Mouse (Mus musculus) heart, embryonic 16.5 days (tissue): ENCODE measurements around the gene Ankrd33b. TPM values are rescaled to one million over a fixed set of nuclear protein-coding genes. Genes with fewer than 3 reads are reported as not detected.

Experiments used
- ATAC-seq: fragments of 200-750 bp; cut with Nextera tagmentation; replicated peaks from 2 replicates; pipeline ENCODE4 v1.8.0; 2017; ENCODE audit warnings: moderate number of reproducible peaks; ENCODE audit not compliant: insufficient read depth, low FRiP score; ENCODE audit errors: extremely low read depth
- H3K27ac ChIP-seq: fragments of 300-500 bp; sonication (generic); 2 replicates; pipeline ENCODE4 v1.5.1; 2014; ENCODE audit warnings: mild to moderate bottlenecking, low read length, control low read depth, moderate library complexity
- H3K27me3 ChIP-seq: fragments of 300-500 bp; sonication (generic); 2 replicates; pipeline ENCODE4 v1.6.1; 2014; ENCODE audit warnings: low read length, mixed read lengths; ENCODE audit not compliant: control insufficient read depth, insufficient read depth
- H3K36me3 ChIP-seq: fragments of 300-500 bp; sonication (generic); 2 replicates; pipeline ENCODE4 v1.6.1; 2014; ENCODE audit not compliant: control insufficient read depth, insufficient read depth
- H3K4me1 ChIP-seq: fragments of 300-500 bp; sonication (generic); 2 replicates; pipeline ENCODE4 v1.6.1; 2014; ENCODE audit warnings: low read length, mixed read lengths; ENCODE audit not compliant: control insufficient read depth, insufficient read depth
- H3K4me2 ChIP-seq: fragments of 300-500 bp; sonication (generic); 2 replicates; pipeline ENCODE4 v1.6.1; 2014; ENCODE audit warnings: low read depth, mild to moderate bottlenecking, control low read depth, low read length
- H3K4me3 ChIP-seq: fragments of 300-500 bp; sonication (generic); 2 replicates; pipeline ENCODE4 v1.5.1; 2014; ENCODE audit warnings: mild to moderate bottlenecking, control low read depth, low read length
- H3K9ac ChIP-seq: fragments of 300-500 bp; sonication (generic); 2 replicates; pipeline ENCODE4 v1.6.1; 2014; ENCODE audit warnings: low read length, control low read depth
- H3K9me3 ChIP-seq: fragments of 300-500 bp; sonication (generic); replicated peaks from 2 replicates; pipeline ENCODE4 v1.6.1; 2016; ENCODE audit warnings: low read length; ENCODE audit not compliant: control insufficient read depth
- WGBS: fragments of 180-500 bp; shearing (Covaris S2); extraction: QIAGEN DNeasy Blood & Tissue Kit; methylation state at CpG from one replicate; pipeline ENCODE4 v1.1.7; 2014; 5-methylcytosine and 5-hydroxymethylcytosine counted together
- polyA plus RNA-seq: library from polyadenylated mRNA; unstranded; fragments of >200 nt; fragmentation: Nextera tagmentation; extraction: Ambion mirVana; gene quantifications from 2 replicates; pipeline ENCODE4 v1.2.1, GENCODE M21; 2015

Ankrd33b gene
- polyA plus RNA-seq, 1 experiment from 2014 or later = 5.4 TPM

DNA sequence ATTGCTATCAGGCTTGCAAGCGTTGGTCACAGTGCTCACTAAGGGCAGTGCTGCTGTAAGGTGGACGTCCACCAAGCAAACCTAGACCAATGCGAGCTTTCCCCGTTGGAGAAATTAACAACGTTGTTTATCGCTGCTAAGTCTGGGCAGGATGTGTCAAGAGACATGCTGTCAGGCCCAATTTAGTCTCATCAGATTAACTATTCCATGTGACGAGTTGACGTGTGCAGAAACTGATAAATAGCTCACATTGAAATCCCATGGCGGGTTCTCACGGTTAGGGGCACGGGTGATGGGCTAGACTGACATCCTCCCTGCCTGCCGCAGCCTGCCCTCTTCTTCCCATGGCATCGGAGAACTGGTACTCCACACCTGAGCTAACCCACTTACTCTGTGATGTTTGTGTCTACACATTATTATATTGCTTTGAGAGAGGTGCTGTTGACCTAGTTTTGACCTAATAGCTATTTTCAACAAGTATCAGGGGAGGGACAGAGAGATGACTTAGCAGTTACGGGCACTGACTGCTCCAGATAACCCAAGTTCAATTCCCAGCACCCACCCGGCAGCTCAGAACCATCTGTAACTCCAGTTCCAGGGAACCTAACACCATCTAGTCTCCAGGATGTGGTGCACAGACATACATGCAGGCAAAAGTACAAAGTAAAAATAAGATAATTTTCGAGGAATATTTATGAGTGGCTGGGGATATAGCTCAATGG is 114.8 kb downstream of the Ankrd33b start:
- H3K4me1 ChIP-seq = peaks cover 14% of the 10 kb centered on the region
- H3K9me3 ChIP-seq = no peaks in the 10 kb centered on the region
- H3K27me3 ChIP-seq = no peaks in the 10 kb centered on the region
- no peak overlapping the region for H3K27ac ChIP-seq
- 45% methylated on average over 16 of the region's 16 CpGs for WGBS
- H3K36me3 ChIP-seq = no peaks in the 10 kb centered on the region
- no peak overlapping the region for H3K4me2 ChIP-seq
- no peak overlapping the region for H3K4me3 ChIP-seq
- no peak overlapping the region for H3K9ac ChIP-seq
- ATAC-seq = peak; percentile 11; the same call in 1 of the 2 replicates

GRCm38 (mm10) chr15:31251189-31251588 is 116.3 kb downstream of the Ankrd33b start:
- H3K4me1 ChIP-seq = peaks cover 21% of the 10 kb centered on the region
- WGBS = 87% methylated on average over 6 of the region's 6 CpGs
- no peak for ATAC-seq

DNA sequence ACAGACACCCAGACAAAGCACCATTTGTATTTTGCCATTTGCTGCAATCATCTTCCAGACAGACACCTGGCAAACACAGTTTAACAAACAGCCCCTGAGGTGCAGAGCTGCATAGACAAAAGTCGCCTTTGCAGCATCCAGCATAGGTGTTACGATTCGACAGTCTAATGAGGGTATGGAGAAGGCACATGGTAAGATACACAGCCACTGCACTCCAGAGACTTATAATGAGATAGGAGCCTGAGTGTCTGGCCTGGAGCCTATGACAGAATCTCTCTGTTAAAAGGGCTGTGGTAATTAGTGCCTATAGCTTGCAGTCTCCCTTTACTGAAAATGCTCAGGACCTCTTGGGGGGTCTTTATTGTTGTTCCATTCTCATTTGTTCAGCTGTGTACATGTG is 116.8 kb downstream of the Ankrd33b start:
- Histone ChIP-seq H3K4me1 (peaks cover 26% of the 10 kb centered on the region), H3K9me3 (no peaks in the 10 kb centered on the region), H3K27ac (no peak overlapping the region), H3K27me3 (no peaks in the 10 kb centered on the region), H3K4me3 (no peak overlapping the region), H3K4me2 (no peak overlapping the region), H3K36me3 (no peaks in the 10 kb centered on the region), H3K9ac (no peak overlapping the region)
- 76% methylated on average over 3 of the region's 3 CpGs for WGBS
- ATAC-seq = no peak

More at GRCm38 (mm10) chr15:31251189-31251588, 116.3 kb downstream of the Ankrd33b start:
- no peak overlapping the region for H3K4me3 ChIP-seq
- H3K27me3 ChIP-seq = no peaks in the 10 kb centered on the region
- H3K36me3 ChIP-seq = no peaks in the 10 kb centered on the region
- no peak overlapping the region for H3K27ac ChIP-seq
- H3K4me2 ChIP-seq = no peak overlapping the region
- H3K9me3 ChIP-seq = no peaks in the 10 kb centered on the region
- no peak overlapping the region for H3K9ac ChIP-seq

DNA sequence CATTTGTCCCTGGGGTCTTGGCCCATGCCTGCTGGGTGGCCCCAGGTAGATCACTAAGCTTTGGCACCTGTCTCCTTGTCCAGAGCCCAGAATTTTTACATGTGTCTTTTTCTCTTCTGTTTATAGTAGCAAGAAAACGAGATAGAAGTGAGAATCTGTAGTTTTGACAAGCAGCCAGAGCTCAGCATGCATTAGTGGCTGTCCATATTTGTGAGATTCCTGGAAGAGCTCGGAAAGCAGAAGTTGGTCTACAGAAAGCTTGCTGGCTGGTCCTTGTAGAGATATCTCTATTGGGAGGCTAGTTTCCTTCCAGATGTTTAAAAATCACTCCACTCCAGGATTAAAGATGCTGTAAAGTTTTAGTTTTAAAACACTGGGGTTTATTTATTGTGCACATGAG is 117.5 kb downstream of the Ankrd33b start:
- Histone ChIP-seq H3K27ac (no peak overlapping the region), H3K4me3 (no peak overlapping the region), H3K9ac (no peak overlapping the region), H3K4me2 (no peak overlapping the region), H3K36me3 (no peaks in the 10 kb centered on the region), H3K27me3 (no peaks in the 10 kb centered on the region), H3K4me1 (peaks cover 26% of the 10 kb centered on the region), H3K9me3 (no peaks in the 10 kb centered on the region)
- 49% methylated on average over 2 of the region's 2 CpGs for WGBS
- ATAC-seq = no peak

DNA sequence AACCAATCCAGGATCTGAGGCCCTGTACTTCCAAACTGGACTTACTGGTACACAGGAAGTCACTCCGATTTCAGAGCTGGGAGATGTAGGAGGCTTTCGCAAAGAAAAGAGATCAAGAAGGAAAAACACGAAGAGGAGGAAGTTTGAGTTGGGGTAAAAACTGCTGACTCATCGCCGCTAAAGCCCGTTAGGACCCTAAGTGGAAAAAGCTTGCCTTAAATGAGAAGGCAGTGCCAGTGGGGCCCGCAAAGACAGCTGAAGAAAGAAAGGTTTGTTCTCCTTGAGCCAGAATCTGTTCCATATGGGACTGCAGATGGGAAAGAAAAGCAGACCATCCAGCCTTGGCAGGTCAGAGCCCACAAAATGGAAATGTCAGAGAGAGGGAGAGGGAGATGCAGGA is 118.6 kb downstream of the Ankrd33b start:
- 63% methylated on average over 7 of the region's 7 CpGs for WGBS
- Histone ChIP-seq H3K36me3 (no peaks in the 10 kb centered on the region), H3K27me3 (no peaks in the 10 kb centered on the region), H3K4me1 (peaks cover 26% of the 10 kb centered on the region), H3K27ac (no peak overlapping the region), H3K9me3 (no peaks in the 10 kb centered on the region), H3K9ac (no peak overlapping the region), H3K4me2 (no peak overlapping the region), H3K4me3 (no peak overlapping the region)
- ATAC-seq = no peak

- ATAC-seq = 0 out of 2 replicates have a peak, but pooled peaks have one; percentile 25
- Histone ChIP-seq H3K4me2 (no peak overlapping the region), H3K27me3 (no peaks in the 10 kb centered on the region), H3K4me1 (peaks cover 20% of the 10 kb centered on the region), H3K9ac (no peak overlapping the region), H3K36me3 (peaks cover 5% of the 10 kb centered on the region; the same call in 1 of the 2 replicates), H3K4me3 (no peak overlapping the region), H3K9me3 (no peaks in the 10 kb centered on the region), H3K27ac (no peak overlapping the region)
- 61% methylated on average over 9 of the region's 9 CpGs for WGBS
Measured at GRCm38 (mm10) chr15:31247035-31247434, 120.5 kb downstream of the Ankrd33b start.

DNA sequence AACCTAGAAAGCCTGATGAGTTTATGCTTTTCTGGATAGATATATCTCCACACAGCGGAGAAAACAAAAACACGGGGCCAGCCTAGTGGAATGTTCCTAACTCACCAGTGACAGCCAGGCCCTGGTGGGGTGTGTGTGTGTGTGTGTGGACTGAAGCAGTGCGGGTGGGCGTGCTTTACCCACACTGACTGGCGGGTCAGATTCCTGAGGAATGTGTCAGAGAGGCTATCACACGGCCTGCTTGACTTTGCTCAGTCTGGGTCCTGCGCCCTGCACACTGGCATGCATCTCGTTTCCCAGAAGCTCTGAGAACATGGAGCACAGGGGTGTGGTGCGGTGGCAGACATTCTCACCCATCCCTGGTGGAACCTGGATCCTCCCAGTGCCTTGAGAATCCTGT is 121.6 kb downstream of the Ankrd33b start:
- WGBS = 34% methylated on average over 9 of the region's 9 CpGs
- no peak overlapping the region for H3K4me3 ChIP-seq
- H3K27ac ChIP-seq = no peak overlapping the region
- peaks cover 15% of the 10 kb centered on the region for H3K36me3 ChIP-seq
- H3K4me2 ChIP-seq = no peak overlapping the region
- H3K9ac ChIP-seq = no peak overlapping the region
- no peaks in the 10 kb centered on the region for H3K27me3 ChIP-seq
- peak; percentile 73 for ATAC-seq
- H3K9me3 ChIP-seq = 0 out of 2 replicates have a peak, but pooled peaks cover 3% of the 10 kb centered on the region
- peaks cover 20% of the 10 kb centered on the region for H3K4me1 ChIP-seq

DNA sequence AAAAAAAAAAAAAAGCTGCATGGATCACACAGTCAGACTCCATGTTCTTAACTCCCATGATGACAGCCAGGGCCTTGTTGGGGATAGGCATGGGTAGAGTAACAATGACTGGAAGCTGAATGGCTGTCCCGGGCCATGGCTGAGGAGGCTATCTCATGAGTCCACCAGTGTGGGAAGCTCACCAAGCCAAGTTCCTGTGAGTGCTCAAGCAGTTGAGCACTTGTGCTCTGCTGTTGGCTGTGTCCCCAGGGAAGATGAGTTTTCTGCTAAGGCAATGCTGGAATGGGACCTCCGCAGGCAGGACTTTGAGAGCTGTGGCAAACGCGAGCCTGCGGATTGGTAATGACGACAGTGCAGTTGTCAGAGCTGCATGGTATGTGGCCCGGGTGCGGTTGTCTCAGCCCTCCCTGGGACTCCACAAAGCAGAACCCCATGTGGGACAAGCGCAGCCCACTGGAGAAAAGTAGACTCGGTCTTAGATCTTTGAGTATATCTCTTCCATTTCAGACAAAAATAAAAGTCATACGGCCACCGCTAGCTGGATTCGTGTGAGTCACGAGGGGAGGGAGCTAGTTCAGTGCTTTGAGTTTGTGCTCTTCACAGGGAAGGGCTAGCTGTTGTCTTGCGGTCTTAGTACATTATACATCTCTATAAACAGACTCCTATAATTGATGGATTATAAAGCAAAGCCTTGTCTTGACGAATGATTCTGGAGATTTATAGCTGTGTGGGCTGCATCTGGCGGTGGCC is 122.7 kb downstream of the Ankrd33b start:
- Histone ChIP-seq H3K9me3 (0 out of 2 replicates have a peak, but pooled peaks cover 3% of the 10 kb centered on the region), H3K27me3 (no peaks in the 10 kb centered on the region), H3K9ac (no peak overlapping the region), H3K27ac (no peak overlapping the region), H3K4me2 (no peak overlapping the region), H3K4me1 (peaks cover 13% of the 10 kb centered on the region), H3K36me3 (peaks cover 21% of the 10 kb centered on the region), H3K4me3 (no peak overlapping the region)
- WGBS = 93% methylated on average over 17 of the region's 17 CpGs
- ATAC-seq = no peak

DNA sequence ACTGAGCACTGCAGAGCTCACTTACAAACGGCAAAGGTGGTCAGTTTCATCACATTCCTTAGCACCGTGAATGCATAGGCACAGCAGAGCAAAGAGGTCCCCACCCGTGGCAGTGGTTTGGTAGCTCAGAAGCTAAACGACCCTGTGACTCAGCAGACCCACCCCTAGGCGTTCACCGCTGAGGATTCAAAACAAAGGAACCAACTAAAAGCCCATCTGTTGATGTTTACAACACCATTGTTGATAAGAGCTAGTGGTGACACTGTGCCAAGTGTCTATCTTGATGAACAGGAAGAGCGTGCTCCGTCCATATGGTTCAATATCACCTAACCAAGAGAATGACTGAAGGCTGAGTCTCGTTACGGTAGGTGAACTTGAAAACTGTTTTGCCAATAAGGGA is 124.3 kb downstream of the Ankrd33b start:
- H3K9ac ChIP-seq = no peak overlapping the region
- peaks cover 21% of the 10 kb centered on the region for H3K36me3 ChIP-seq
- no peaks in the 10 kb centered on the region for H3K27me3 ChIP-seq
- no peak overlapping the region for H3K27ac ChIP-seq
- no peak overlapping the region for H3K4me2 ChIP-seq
- ATAC-seq = no peak
- H3K9me3 ChIP-seq = 0 out of 2 replicates have a peak, but pooled peaks cover 3% of the 10 kb centered on the region
- 73% methylated on average over 10 of the region's 10 CpGs for WGBS
- no peak overlapping the region for H3K4me3 ChIP-seq
- peaks cover 19% of the 10 kb centered on the region for H3K4me1 ChIP-seq
